Mouse (Mus musculus): ENCODE results near the gene Bex1. TPM values are rescaled to one million over a fixed set of nuclear protein-coding genes. Genes with fewer than 3 reads are reported as not detected.
"Not testable (repeated sequence)": the region's sequence is repeated elsewhere in the genome, so short reads cannot be mapped to it uniquely, and the experiment has no call there.

Gene Bex1
- polyA plus RNA-seq (2015; fragmentation: Nextera tagmentation; extraction: Ambion mirVana) = 271 and 313 TPM in 2 replicates

- ATAC-seq = peak; percentile 96
- 21% methylated on average over 7 of the region's 67 CpGs for WGBS
- not testable (repeated sequence) for H3K9me3 ChIP-seq (replicated peaks; ENCODE audit: control insufficient read depth, low read length, poor library complexity, severe bottlenecking); H3K27me3 ChIP-seq (ENCODE audit: control insufficient read depth, insufficient read depth, low read depth, low read length); H3K27ac ChIP-seq (ENCODE audit: low read length); H3K4me1 ChIP-seq (ENCODE audit: control insufficient read depth, insufficient read depth, low read length); H3K36me3 ChIP-seq (ENCODE audit: control insufficient read depth, insufficient read depth, low read length)
- Histone ChIP-seq H3K4me3 (ENCODE audit: low read depth, low read length) (peak within 1 kb of the TSS; percentile 36), H3K4me2 (ENCODE audit: low read length) (peak within 1 kb of the TSS; percentile 52), H3K9ac (ENCODE audit: low read depth, low read length) (peak within 1 kb of the TSS; percentile 54)
Observed at GRCm38 (mm10) chrX:136214729-136215677, at the start of gene Bex1, which contains the start of gene Tceal7. TSS of gene Bex1 (minus strand) at chrX:136215513. TSS of gene Tceal7 (plus strand) at chrX:136214779.

- H3K4me3 ChIP-seq (ENCODE audit: low read depth, low read length) = no peak overlapping the region
- no peaks in the 10 kb centered on the region for H3K4me1 ChIP-seq (ENCODE audit: control insufficient read depth, insufficient read depth, low read length)
- no peak for ATAC-seq
- H3K36me3 ChIP-seq (ENCODE audit: control insufficient read depth, insufficient read depth, low read length) = no peaks in the 10 kb centered on the region
- no peak overlapping the region for H3K4me2 ChIP-seq (ENCODE audit: low read length)
- no peaks in the 10 kb centered on the region for H3K27me3 ChIP-seq (ENCODE audit: control insufficient read depth, insufficient read depth, low read depth, low read length)
- no peaks in the 10 kb centered on the region for H3K9me3 ChIP-seq (replicated peaks; ENCODE audit: control insufficient read depth, low read length, poor library complexity, severe bottlenecking)
- H3K27ac ChIP-seq (ENCODE audit: low read length) = no peak overlapping the region
- 52% methylated on average over 6 of the region's 6 CpGs for WGBS
- no peak overlapping the region for H3K9ac ChIP-seq (ENCODE audit: low read depth, low read length)
Observed at GRCm38 (mm10) chrX:136252023-136252729, 36.9 kb upstream of the Bex1 start.

GRCm38 (mm10) chrX:136249671-136250070 lies 34.4 kb upstream of the Bex1 start:
- no peaks in the 10 kb centered on the region for H3K4me1 ChIP-seq (ENCODE audit: control insufficient read depth, insufficient read depth, low read length)

GRCm38 (mm10) chrX:136248811-136249210 lies 33.5 kb upstream of the Bex1 start:
- ATAC-seq = no peak
- no peak overlapping the region for H3K9ac ChIP-seq (ENCODE audit: low read depth, low read length)
- H3K36me3 ChIP-seq (ENCODE audit: control insufficient read depth, insufficient read depth, low read length) = no peaks in the 10 kb centered on the region
- H3K27ac ChIP-seq (ENCODE audit: low read length) = no peak overlapping the region
- H3K9me3 ChIP-seq (replicated peaks; ENCODE audit: control insufficient read depth, low read length, poor library complexity, severe bottlenecking) = no peaks in the 10 kb centered on the region
- no peaks in the 10 kb centered on the region for H3K4me1 ChIP-seq (ENCODE audit: control insufficient read depth, insufficient read depth, low read length)
- no peak overlapping the region for H3K4me3 ChIP-seq (ENCODE audit: low read depth, low read length)
- no peak overlapping the region for H3K4me2 ChIP-seq (ENCODE audit: low read length)
- 78% methylated on average over 6 of the region's 6 CpGs for whole genome bisulfite sequencing
- H3K27me3 ChIP-seq (ENCODE audit: control insufficient read depth, insufficient read depth, low read depth, low read length) = no peaks in the 10 kb centered on the region

More at GRCm38 (mm10) chrX:136249671-136250070, 34.4 kb upstream of the Bex1 start:
- Histone ChIP-seq H3K27ac (ENCODE audit: low read length) (no peak overlapping the region), H3K9me3 (replicated peaks; ENCODE audit: control insufficient read depth, low read length, poor library complexity, severe bottlenecking) (no peaks in the 10 kb centered on the region), H3K9ac (ENCODE audit: low read depth, low read length) (no peak overlapping the region), H3K36me3 (ENCODE audit: control insufficient read depth, insufficient read depth, low read length) (no peaks in the 10 kb centered on the region), H3K4me3 (ENCODE audit: low read depth, low read length) (no peak overlapping the region), H3K4me2 (ENCODE audit: low read length) (no peak overlapping the region), H3K27me3 (ENCODE audit: control insufficient read depth, insufficient read depth, low read depth, low read length) (no peaks in the 10 kb centered on the region)
- no peak for ATAC-seq
- WGBS = 79% methylated on average over 7 of the region's 7 CpGs

GRCm38 (mm10) chrX:136245521-136246071 lies 30.3 kb upstream of the Bex1 start:
- H3K9me3 ChIP-seq (replicated peaks; ENCODE audit: control insufficient read depth, low read length, poor library complexity, severe bottlenecking) = no peaks in the 10 kb centered on the region
- H3K4me2 ChIP-seq (ENCODE audit: low read length) = peak overlapping the region; percentile 59
- peak; percentile 85 for ATAC-seq
- WGBS = 20% methylated on average over 14 of the region's 15 CpGs
- no peaks in the 10 kb centered on the region for H3K36me3 ChIP-seq (ENCODE audit: control insufficient read depth, insufficient read depth, low read length)
- H3K4me3 ChIP-seq (ENCODE audit: low read depth, low read length) = peak overlapping the region; percentile 50
- peak overlapping the region; percentile 75 for H3K9ac ChIP-seq (ENCODE audit: low read depth, low read length)
- no peaks in the 10 kb centered on the region for H3K27me3 ChIP-seq (ENCODE audit: control insufficient read depth, insufficient read depth, low read depth, low read length)
- peak overlapping the region; percentile 79 for H3K27ac ChIP-seq (ENCODE audit: low read length)
- H3K4me1 ChIP-seq (ENCODE audit: control insufficient read depth, insufficient read depth, low read length) = no peaks in the 10 kb centered on the region

GRCm38 (mm10) chrX:136244574-136245229 lies 29.4 kb upstream of the Bex1 start, which contains the start of gene Tceal9:
TSS of gene Tceal9 (plus strand) at chrX:136245079.
- Histone ChIP-seq H3K4me1 (ENCODE audit: control insufficient read depth, insufficient read depth, low read length) (no peaks in the 10 kb centered on the region), H3K27ac (ENCODE audit: low read length) (peak within 1 kb of the TSS; percentile 79), H3K4me2 (ENCODE audit: low read length) (peak within 1 kb of the TSS; percentile 59), H3K36me3 (ENCODE audit: control insufficient read depth, insufficient read depth, low read length) (no peaks in the 10 kb centered on the region), H3K4me3 (ENCODE audit: low read depth, low read length) (peak within 1 kb of the TSS; percentile 50), H3K9me3 (replicated peaks; ENCODE audit: control insufficient read depth, low read length, poor library complexity, severe bottlenecking) (no peaks in the 10 kb centered on the region), H3K9ac (ENCODE audit: low read depth, low read length) (peak within 1 kb of the TSS; percentile 75), H3K27me3 (ENCODE audit: control insufficient read depth, insufficient read depth, low read depth, low read length) (no peaks in the 10 kb centered on the region)
- ATAC-seq = peak; percentile 95
- WGBS = 26% methylated on average over 20 of the region's 20 CpGs

- 85% methylated on average over 2 of the region's 2 CpGs for WGBS
- Histone ChIP-seq H3K9me3 (replicated peaks; ENCODE audit: control insufficient read depth, low read length, poor library complexity, severe bottlenecking) (no peaks in the 10 kb centered on the region), H3K4me2 (ENCODE audit: low read length) (no peak overlapping the region), H3K4me3 (ENCODE audit: low read depth, low read length) (no peak overlapping the region), H3K4me1 (ENCODE audit: control insufficient read depth, insufficient read depth, low read length) (no peaks in the 10 kb centered on the region), H3K36me3 (ENCODE audit: control insufficient read depth, insufficient read depth, low read length) (no peaks in the 10 kb centered on the region), H3K27me3 (ENCODE audit: control insufficient read depth, insufficient read depth, low read depth, low read length) (no peaks in the 10 kb centered on the region), H3K27ac (ENCODE audit: low read length) (no peak overlapping the region), H3K9ac (ENCODE audit: low read depth, low read length) (no peak overlapping the region)
- ATAC-seq = no peak
Observed at GRCm38 (mm10) chrX:136243181-136243580, 27.9 kb upstream of the Bex1 start.

GRCm38 (mm10) chrX:136238118-136238517 lies 22.8 kb upstream of the Bex1 start:
- Histone ChIP-seq H3K4me2 (ENCODE audit: low read length) (no peak overlapping the region), H3K9ac (ENCODE audit: low read depth, low read length) (no peak overlapping the region), H3K4me3 (ENCODE audit: low read depth, low read length) (no peak overlapping the region), H3K27ac (ENCODE audit: low read length) (no peak overlapping the region), H3K36me3 (ENCODE audit: control insufficient read depth, insufficient read depth, low read length) (no peaks in the 10 kb centered on the region), H3K4me1 (ENCODE audit: control insufficient read depth, insufficient read depth, low read length) (no peaks in the 10 kb centered on the region), H3K27me3 (ENCODE audit: control insufficient read depth, insufficient read depth, low read depth, low read length) (no peaks in the 10 kb centered on the region), H3K9me3 (replicated peaks; ENCODE audit: control insufficient read depth, low read length, poor library complexity, severe bottlenecking) (no peaks in the 10 kb centered on the region)
- ATAC-seq = no peak
- WGBS = 40% methylated on average over 3 of the region's 3 CpGs

Data from midbrain, embryonic 16.5 days (tissue).